Mouse (Mus musculus) bone marrow macrophage, adult 2 months (primary cell): Measurements from ENCODE around the gene 4833420G17Rik. TPM values are rescaled to one million over a fixed set of nuclear protein-coding genes. Genes with fewer than 3 reads are reported as not detected.
"Not testable (repeated sequence)": the region's sequence is repeated elsewhere in the genome, so short reads cannot be mapped to it uniquely, and the experiment has no call there.

Source experiments
- H3K27ac ChIP-seq: 2 replicates; pipeline ENCODE4 v1.5.1; 2012; ENCODE audit warnings: low read depth, low read length; ENCODE audit not compliant: insufficient read depth
- H3K4me1 ChIP-seq: 2 replicates; pipeline ENCODE4 v1.6.1; 2012; ENCODE audit warnings: low read length; ENCODE audit not compliant: control insufficient read depth, insufficient read depth
- H3K4me3 ChIP-seq: 2 replicates; pipeline ENCODE4 v1.5.1; 2012; ENCODE audit warnings: mild to moderate bottlenecking, low read length, moderate library complexity; ENCODE audit not compliant: insufficient read depth
- CTCF ChIP-seq: IDR thresholded peaks from 2 replicates; pipeline ENCODE4 v1.5.1; 2012; ENCODE audit warnings: low read depth, mild to moderate bottlenecking, low read length, moderate library complexity
- POLR2A ChIP-seq: IDR thresholded peaks from 2 replicates; pipeline ENCODE4 v1.6.1; 2012; ENCODE audit warnings: mild to moderate bottlenecking, low read depth, low read length, borderline replicate concordance
- polyA plus RNA-seq: library from polyadenylated mRNA; stranded (reverse); fragments of >200 nt; gene quantifications from 2 replicates; pipeline ENCODE4 v1.2.4, GENCODE M21; 2012; ENCODE audit not compliant: missing spikeins, insufficient read depth, insufficient read length

4833420G17Rik gene
- polyA plus RNA-seq, 1 experiment = 90.1 TPM

- TF ChIP-seq CTCF (no peak), POLR2A (no peak)
- Histone ChIP-seq H3K27ac (peak overlapping the region; percentile 82), H3K4me1 (peaks cover 5% of the 10 kb centered on the region), H3K4me3 (peak overlapping the region; percentile 86)
Observed at GRCm38 (mm10) chr13:119461900-119462595, 520 bp upstream of the 4833420G17Rik start.

- no peaks in the 10 kb centered on the region for H3K4me1 ChIP-seq
- H3K27ac ChIP-seq = no peak overlapping the region
- TF ChIP-seq CTCF (no peak), POLR2A (no peak)
- no peak overlapping the region for H3K4me3 ChIP-seq
Observed at GRCm38 (mm10) chr13:119476631-119477030, 14.1 kb downstream of the 4833420G17Rik start.

- H3K27ac ChIP-seq = no peak overlapping the region
Observed at GRCm38 (mm10) chr13:119477789-119478188, 15.2 kb downstream of the 4833420G17Rik start.

GRCm38 (mm10) chr13:119487354-119487753 lies 24.8 kb downstream of the 4833420G17Rik start:
- H3K27ac ChIP-seq = no peak overlapping the region
- no peaks in the 10 kb centered on the region for H3K4me1 ChIP-seq
- TF ChIP-seq POLR2A = no peak
- TF ChIP-seq CTCF = no peak
- H3K4me3 ChIP-seq = no peak overlapping the region; the same call in 1 of the 2 replicates

More at GRCm38 (mm10) chr13:119477789-119478188, 15.2 kb downstream of the 4833420G17Rik start:
- no peak for TF ChIP-seq CTCF
- TF ChIP-seq POLR2A = no peak
- no peak overlapping the region for H3K4me3 ChIP-seq
- H3K4me1 ChIP-seq = no peaks in the 10 kb centered on the region

DNA sequence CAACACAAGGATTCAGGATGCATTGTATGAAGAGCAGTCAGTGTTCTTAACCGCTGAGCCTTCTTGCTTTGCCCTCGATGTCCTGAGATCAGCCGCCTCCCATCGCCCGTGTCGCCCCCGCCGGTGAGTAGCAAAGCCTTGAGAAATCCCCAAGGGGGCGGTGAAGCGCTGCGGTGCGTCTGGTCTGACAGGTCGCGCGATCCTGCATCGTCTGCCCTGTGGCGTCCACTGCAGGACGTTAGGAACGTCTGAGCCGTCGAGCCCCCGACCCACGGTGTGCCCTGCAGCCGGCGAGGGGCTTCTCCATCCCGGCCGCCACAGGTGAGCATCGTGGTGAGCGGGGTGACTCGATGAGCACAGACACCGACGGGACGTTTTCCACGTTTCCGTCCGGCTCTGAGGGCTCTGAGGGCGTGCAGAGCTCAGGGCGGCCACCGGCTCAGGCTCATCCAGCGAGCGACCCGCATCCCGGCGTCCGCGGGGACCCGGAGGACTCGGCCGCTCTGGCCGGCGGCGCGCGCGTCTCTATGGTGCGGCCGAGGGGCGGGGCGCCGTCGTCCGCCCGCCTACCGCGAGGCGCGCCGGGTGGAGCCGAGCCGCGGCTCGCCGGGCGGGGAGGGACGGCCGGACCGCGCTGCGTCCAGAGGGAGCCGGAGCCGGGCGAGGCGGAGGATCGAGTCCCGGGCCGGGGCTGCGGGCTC lies 25.5 kb downstream of the 4833420G17Rik start, which contains the start of the genes Tmem267 and 3110070M22Rik:
Gene Tmem267 (plus strand): TSS at position 160 of the 701 bp plus-strand sequence.
Gene 3110070M22Rik (minus strand): TSS at position 504 of the 701 bp plus-strand sequence.
- no peaks in the 10 kb centered on the region for H3K4me1 ChIP-seq
- H3K27ac ChIP-seq = no peak within 1 kb of the TSS
- TF ChIP-seq CTCF (no peak), POLR2A (no peak)
- H3K4me3 ChIP-seq = no peak within 1 kb of the TSS; the same call in 1 of the 2 replicates

DNA sequence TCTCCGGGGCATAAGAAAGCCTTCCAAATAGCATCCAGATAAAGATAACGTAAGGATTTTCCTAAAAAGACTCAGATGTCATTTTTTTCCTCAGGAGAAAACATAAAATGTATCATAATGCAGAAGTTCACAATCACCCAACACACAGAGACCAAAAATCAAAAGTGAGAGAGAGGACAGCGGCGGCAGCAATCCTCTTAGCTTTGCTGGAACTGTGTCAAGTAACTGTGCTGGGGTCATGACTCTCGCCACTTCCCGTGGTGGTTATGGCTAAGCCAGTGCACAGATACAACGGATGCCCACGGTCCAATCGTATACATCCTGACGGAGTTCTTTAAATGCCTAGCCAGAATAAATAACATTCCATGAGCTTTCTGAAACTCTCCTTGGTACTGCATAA lies 29.5 kb downstream of the 4833420G17Rik start:
- not testable (repeated sequence) for H3K4me3 ChIP-seq, H3K4me1 ChIP-seq, H3K27ac ChIP-seq

- not testable (repeated sequence) for H3K4me3 ChIP-seq, H3K27ac ChIP-seq, H3K4me1 ChIP-seq
Observed at GRCm38 (mm10) chr13:119494938-119495337, 32.4 kb downstream of the 4833420G17Rik start.

Other genes with a start within 250 kb of the 4833420G17Rik start
- 132 and 141 TPM in 2 replicates for gene Paip1, start 34.2 kb upstream of the 4833420G17Rik start, polyA plus RNA-seq
- 3.4 and 4.4 TPM in 2 replicates for gene Tmem267, start 25.3 kb downstream of the 4833420G17Rik start, polyA plus RNA-seq
- gene 3110070M22Rik, start 25.6 kb downstream of the 4833420G17Rik start, polyA plus RNA-seq = 0.50 and 1.2 TPM in 2 replicates
- not detected in 2 replicates for gene Ccl28, start 161.1 kb downstream of the 4833420G17Rik start, polyA plus RNA-seq
- gene Hmgcs1, start 227.6 kb downstream of the 4833420G17Rik start, polyA plus RNA-seq = 29.3 and 34.5 TPM in 2 replicates